Mouse (Mus musculus): ENCODE measurements at regions not wholly inside any gene's neighbourhood (a gene's known extent, or its start where the extent isn't known, plus 50 kb on each side); places are given as distances from the start of the nearest gene placed in this dataset.

DNA sequence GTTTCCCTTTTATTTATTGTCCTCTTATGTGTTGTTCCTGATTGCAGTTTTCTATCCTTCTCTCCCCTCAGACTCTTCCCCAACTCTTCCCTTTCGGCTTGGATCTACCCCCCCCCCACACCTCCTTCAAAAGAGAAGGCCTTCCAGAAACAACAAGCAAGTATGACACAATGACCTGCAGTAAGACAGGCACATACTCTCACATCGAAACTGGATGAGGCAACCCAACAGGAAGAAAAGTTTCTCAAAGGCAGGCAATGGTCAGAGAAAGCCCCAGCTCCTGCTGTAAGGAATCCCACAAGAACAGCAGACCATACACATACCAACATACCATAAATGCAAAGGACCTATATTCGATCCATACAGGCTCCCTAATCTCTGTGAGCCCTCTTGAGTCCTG is 535.8 kb upstream of the Zeb2 start:
- Histone ChIP-seq H3K4me3 (ENCODE audit: insufficient read depth, low read depth, low read length) (no peak overlapping the region), H3K36me3 (ENCODE audit: control insufficient read depth, insufficient read depth, low read length) (no peaks in the 10 kb centered on the region), H3K4me1 (ENCODE audit: control insufficient read depth, insufficient read depth, low read length) (no peaks in the 10 kb centered on the region), H3K27me3 (replicated peaks; ENCODE audit: control insufficient read depth, insufficient read depth, low read length) (no peaks in the 10 kb centered on the region), H3K27ac (ENCODE audit: insufficient read depth, low read depth, low read length) (no peak overlapping the region)
- no peak for TF ChIP-seq POLR2A (IDR thresholded peaks at IDR 0.05; ENCODE audit: low read depth, low read length)
- TF ChIP-seq CTCF (conservative IDR thresholded peaks at IDR 0.05; ENCODE audit: insufficient read depth, insufficient read length, low read depth, low read length) = no peak
- 82% methylated on average over 3 of the region's 3 CpGs for WGBS
- DNase-seq = no peak

DNA sequence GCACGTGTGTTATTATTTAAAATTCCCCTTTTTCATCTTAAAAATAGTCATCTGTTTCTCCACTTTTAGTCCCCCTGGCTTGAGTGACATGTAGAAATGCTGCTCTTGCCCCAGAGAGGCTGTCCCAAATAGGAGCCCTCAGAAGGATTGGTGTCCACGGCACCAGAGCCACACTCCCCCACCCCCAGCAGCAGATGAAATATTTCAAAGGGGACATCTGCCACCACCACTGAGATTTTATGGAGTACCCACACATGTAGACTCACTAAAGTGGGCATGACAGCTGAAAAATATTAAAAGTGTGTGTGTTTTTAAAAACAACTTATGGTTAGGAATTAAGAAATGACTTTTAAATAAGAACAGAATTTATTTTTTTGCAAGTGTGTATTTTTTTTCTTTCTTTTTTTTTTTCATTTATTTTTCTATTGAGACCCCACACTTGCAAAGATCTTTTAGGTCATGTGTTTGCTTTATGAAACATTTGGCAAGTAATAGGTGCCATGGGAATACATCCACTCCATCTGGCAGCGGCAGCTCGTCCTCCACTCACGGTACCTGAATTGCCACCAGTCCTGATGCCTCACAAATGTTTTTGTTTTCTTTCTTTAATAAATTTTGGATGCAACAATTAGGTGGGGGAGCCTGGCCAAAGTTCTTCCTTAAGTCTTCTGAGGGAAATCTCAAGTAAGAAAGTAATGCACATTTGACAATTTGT is 533.2 kb upstream of the Zeb2 start:
- no peaks in the 10 kb centered on the region for H3K4me1 ChIP-seq (ENCODE audit: control insufficient read depth, insufficient read depth, low read length)
- H3K27me3 ChIP-seq (replicated peaks; ENCODE audit: control insufficient read depth, insufficient read depth, low read length) = no peaks in the 10 kb centered on the region
- no peaks in the 10 kb centered on the region for H3K36me3 ChIP-seq (ENCODE audit: control insufficient read depth, insufficient read depth, low read length)
- no peak for DNase-seq
- TF ChIP-seq POLR2A (IDR thresholded peaks at IDR 0.05; ENCODE audit: low read depth, low read length) (no peak), CTCF (conservative IDR thresholded peaks at IDR 0.05; ENCODE audit: insufficient read depth, insufficient read length, low read depth, low read length) (no peak)
- no peak overlapping the region for H3K4me3 ChIP-seq (ENCODE audit: insufficient read depth, low read depth, low read length)
- no peak overlapping the region for H3K27ac ChIP-seq (ENCODE audit: insufficient read depth, low read depth, low read length)
- 87% methylated on average over 5 of the region's 5 CpGs for WGBS

DNA sequence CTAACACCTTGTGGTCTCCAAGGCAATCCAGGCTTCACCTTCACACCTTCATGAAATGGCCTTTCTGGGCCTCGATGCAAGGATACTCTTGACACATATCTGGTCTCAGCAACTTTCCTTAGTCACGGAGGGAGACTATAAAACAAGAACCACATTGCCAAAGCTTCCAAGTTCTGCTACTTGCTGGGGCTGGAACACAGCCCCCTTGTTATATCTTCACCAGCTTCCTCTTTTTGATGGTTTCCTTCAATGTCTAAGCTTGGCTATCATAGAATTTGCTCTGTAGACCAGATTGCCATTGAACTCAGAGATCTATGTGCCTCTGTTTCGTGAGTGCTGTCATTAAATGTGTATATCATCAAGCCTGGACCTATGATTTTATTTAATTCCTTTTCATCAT is 530.7 kb upstream of the Zeb2 start:
- WGBS = 80% methylated on average over 3 of the region's 3 CpGs
- TF ChIP-seq POLR2A (IDR thresholded peaks at IDR 0.05; ENCODE audit: low read depth, low read length) = no peak
- no peak for TF ChIP-seq CTCF (conservative IDR thresholded peaks at IDR 0.05; ENCODE audit: insufficient read depth, insufficient read length, low read depth, low read length)
- Histone ChIP-seq H3K27ac (ENCODE audit: insufficient read depth, low read depth, low read length) (no peak overlapping the region), H3K4me3 (ENCODE audit: insufficient read depth, low read depth, low read length) (no peak overlapping the region), H3K4me1 (ENCODE audit: control insufficient read depth, insufficient read depth, low read length) (no peaks in the 10 kb centered on the region), H3K36me3 (ENCODE audit: control insufficient read depth, insufficient read depth, low read length) (no peaks in the 10 kb centered on the region), H3K27me3 (replicated peaks; ENCODE audit: control insufficient read depth, insufficient read depth, low read length) (no peaks in the 10 kb centered on the region)
- no peak for DNase-seq

DNA sequence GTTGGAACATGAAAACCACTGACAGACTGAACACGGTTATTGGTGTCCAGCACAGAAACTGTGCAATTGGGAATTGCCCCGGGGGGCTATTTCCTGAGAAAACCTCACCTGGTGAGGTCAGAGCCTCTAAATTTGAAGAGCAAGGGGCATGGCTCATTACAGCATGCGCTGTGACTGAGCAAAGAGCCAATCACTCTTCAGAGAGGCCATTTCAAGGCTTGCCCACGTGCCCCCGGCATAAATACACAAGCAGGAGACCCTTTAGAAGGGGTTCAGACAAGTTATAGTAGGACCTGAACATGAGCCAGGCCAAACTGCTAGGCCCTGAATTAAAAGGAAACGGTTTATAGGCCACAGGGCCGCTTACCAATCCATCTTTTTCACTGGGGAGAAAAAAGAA is 512.9 kb upstream of the Zeb2 start:
- Histone ChIP-seq H3K4me3 (ENCODE audit: insufficient read depth, low read depth, low read length) (no peak overlapping the region), H3K27ac (ENCODE audit: insufficient read depth, low read depth, low read length) (no peak overlapping the region), H3K27me3 (replicated peaks; ENCODE audit: control insufficient read depth, insufficient read depth, low read length) (no peaks in the 10 kb centered on the region), H3K4me1 (ENCODE audit: control insufficient read depth, insufficient read depth, low read length) (no peaks in the 10 kb centered on the region), H3K36me3 (ENCODE audit: control insufficient read depth, insufficient read depth, low read length) (no peaks in the 10 kb centered on the region)
- 71% methylated on average over 7 of the region's 7 CpGs for WGBS
- no peak for TF ChIP-seq CTCF (conservative IDR thresholded peaks at IDR 0.05; ENCODE audit: insufficient read depth, insufficient read length, low read depth, low read length)
- TF ChIP-seq POLR2A (IDR thresholded peaks at IDR 0.05; ENCODE audit: low read depth, low read length) = no peak
- DNase-seq = no peak

DNA sequence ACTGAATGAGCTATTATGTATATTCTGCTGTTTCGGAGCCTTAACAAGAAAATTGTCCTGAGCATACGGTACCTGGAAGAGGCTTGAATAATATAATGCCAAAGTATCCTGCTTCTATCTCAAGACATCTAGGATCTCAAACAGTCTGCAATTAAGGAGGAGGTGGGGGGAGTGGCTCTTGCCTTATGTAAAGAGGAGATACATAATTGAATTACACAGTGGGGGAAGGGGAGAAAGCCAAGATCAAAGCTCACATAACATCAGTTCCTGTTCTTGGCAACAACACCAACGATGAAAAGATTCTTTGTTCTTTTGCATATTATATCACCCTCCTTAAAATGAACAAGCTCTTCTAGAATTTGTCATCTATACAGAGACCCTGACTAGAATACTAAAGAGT is 512.4 kb upstream of the Zeb2 start:
- 67% methylated on average over 3 of the region's 3 CpGs for WGBS

DNA sequence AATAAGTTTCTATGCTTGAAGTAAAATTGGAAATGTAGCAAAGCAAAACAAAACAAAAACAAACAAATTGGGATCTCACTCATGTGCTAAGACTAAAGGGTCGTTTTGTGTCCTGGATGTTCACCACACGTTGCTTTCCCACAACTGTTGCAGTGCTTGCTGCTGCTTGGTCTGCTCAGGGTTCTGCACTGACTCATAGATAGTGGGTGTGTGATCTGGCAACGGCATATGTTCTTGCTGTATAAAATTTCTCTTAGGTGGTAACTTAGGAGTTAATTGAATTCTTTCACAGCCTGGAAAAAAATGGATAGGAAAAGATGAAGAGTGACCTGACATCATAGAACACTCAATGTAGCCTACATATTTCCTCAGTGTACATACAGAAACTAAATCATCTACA is 505.9 kb upstream of the Zeb2 start:
- 72% methylated on average over 3 of the region's 3 CpGs for WGBS
- DNase-seq = no peak
- Histone ChIP-seq H3K4me1 (ENCODE audit: control insufficient read depth, insufficient read depth, low read length) (no peaks in the 10 kb centered on the region), H3K4me3 (ENCODE audit: insufficient read depth, low read depth, low read length) (no peak overlapping the region), H3K27ac (ENCODE audit: insufficient read depth, low read depth, low read length) (no peak overlapping the region), H3K27me3 (replicated peaks; ENCODE audit: control insufficient read depth, insufficient read depth, low read length) (no peaks in the 10 kb centered on the region), H3K36me3 (ENCODE audit: control insufficient read depth, insufficient read depth, low read length) (no peaks in the 10 kb centered on the region)
- TF ChIP-seq CTCF (conservative IDR thresholded peaks at IDR 0.05; ENCODE audit: insufficient read depth, insufficient read length, low read depth, low read length) (no peak), POLR2A (IDR thresholded peaks at IDR 0.05; ENCODE audit: low read depth, low read length) (no peak)

More for the DNA sequence above, 512.4 kb upstream of the Zeb2 start:
- Histone ChIP-seq H3K27me3 (replicated peaks; ENCODE audit: control insufficient read depth, insufficient read depth, low read length) (no peaks in the 10 kb centered on the region), H3K27ac (ENCODE audit: insufficient read depth, low read depth, low read length) (no peak overlapping the region), H3K4me3 (ENCODE audit: insufficient read depth, low read depth, low read length) (no peak overlapping the region), H3K36me3 (ENCODE audit: control insufficient read depth, insufficient read depth, low read length) (no peaks in the 10 kb centered on the region), H3K4me1 (ENCODE audit: control insufficient read depth, insufficient read depth, low read length) (no peaks in the 10 kb centered on the region)
- no peak for DNase-seq
- TF ChIP-seq CTCF (conservative IDR thresholded peaks at IDR 0.05; ENCODE audit: insufficient read depth, insufficient read length, low read depth, low read length) (no peak), POLR2A (IDR thresholded peaks at IDR 0.05; ENCODE audit: low read depth, low read length) (no peak)

DNA sequence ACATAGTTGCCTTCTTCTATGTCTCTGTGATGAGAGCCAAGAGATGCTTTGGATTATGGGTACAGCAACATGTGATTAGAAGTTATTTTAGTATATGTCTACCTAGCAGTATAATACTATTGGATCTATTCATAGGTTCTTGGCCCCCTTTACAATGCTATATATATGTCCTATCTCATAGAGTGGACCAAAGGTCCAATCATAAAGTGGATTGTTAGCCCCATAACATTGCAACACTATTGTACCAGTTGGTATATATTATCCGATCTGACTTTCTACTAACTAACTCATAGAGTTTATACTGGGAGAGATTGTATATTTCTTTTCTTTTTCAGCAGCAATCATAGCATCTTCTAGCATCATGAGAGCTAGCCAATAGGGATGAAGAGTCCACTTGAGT is 491.7 kb upstream of the Zeb2 start:
- WGBS = 93% methylated on average over 1 of the region's 1 CpGs
- no peak for DNase-seq
- no peak for TF ChIP-seq CTCF (conservative IDR thresholded peaks at IDR 0.05; ENCODE audit: insufficient read depth, insufficient read length, low read depth, low read length)
- TF ChIP-seq POLR2A (IDR thresholded peaks at IDR 0.05; ENCODE audit: low read depth, low read length) = no peak

More for the DNA sequence above, 491.7 kb upstream of the Zeb2 start:
- H3K27ac ChIP-seq (ENCODE audit: insufficient read depth, low read depth, low read length) = no peak overlapping the region
- no peaks in the 10 kb centered on the region for H3K27me3 ChIP-seq (replicated peaks; ENCODE audit: control insufficient read depth, insufficient read depth, low read length)
- H3K36me3 ChIP-seq (ENCODE audit: control insufficient read depth, insufficient read depth, low read length) = no peaks in the 10 kb centered on the region
- H3K4me3 ChIP-seq (ENCODE audit: insufficient read depth, low read depth, low read length) = no peak overlapping the region
- H3K4me1 ChIP-seq (ENCODE audit: control insufficient read depth, insufficient read depth, low read length) = no peaks in the 10 kb centered on the region

Measured in kidney, adult 2 months (tissue).